Mouse (Mus musculus): ENCODE data around the gene Ccdc171. TPM values are rescaled to one million over a fixed set of nuclear protein-coding genes. Genes with fewer than 3 reads are reported as not detected.

The Ccdc171 gene
- polyA plus RNA-seq, 1 experiment, result 2.2 TPM

DNA sequence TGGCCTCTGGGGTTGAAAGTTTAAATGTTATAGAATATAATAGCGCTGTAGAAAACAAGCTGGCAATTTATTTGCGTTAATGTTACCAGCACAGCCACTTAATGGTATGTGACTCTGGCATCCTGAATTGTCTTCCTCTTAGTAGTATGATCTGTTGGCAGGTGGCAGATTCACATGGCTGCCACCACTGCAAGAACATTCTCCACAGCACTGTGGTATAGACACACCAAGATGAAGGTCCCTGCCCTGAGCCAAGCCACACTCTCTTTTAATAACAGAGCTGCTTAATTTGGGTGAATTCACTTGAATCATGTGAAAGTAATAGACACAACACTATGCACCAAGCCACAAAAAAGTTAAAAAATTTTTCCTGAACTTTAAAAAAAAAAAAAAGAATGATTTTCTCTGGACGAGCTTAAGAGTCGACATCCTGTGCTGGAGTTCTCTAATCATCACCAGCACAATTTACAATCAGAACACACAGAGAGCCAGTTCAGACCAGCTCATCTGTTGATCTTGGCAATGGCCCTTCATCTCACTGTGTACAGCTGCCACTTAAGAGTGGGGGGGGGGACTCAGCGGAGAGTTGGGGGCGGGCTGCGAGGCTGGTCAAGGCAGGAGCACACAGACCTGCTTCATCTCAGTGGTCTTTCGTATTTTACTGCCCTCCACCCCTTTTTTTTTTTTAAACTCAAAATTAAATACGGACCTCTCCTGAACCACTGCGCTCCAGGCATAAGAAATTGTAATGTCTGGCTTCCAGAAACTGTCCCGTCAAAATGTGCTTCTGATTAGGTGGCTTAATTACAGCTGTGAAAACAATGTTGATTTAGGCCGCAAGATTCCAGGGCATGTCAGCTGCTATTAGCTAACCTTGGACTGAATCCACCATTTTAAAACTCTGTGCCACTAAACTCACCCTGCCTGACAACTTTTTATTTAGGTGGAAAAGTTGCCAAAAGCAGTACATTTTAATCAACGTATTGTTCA lies 305.8 kb downstream of the Ccdc171 start:
- H3K27me3 ChIP-seq (ENCODE audit: control insufficient read depth, insufficient read depth, low read length), result no peaks in the 10 kb centered on the region
- no peak overlapping the region for H3K27ac ChIP-seq (ENCODE audit: control insufficient read depth, insufficient read depth, low read length)
- no peak for DNase-seq
- TF ChIP-seq CTCF (IDR thresholded peaks at IDR 0.05; ENCODE audit: borderline replicate concordance, control insufficient read depth, extremely low read depth, insufficient read depth, low read length, poor library complexity) (no peak), POLR2A (IDR thresholded peaks at IDR 0.05; ENCODE audit: control insufficient read depth, extremely low read depth, insufficient read depth, low read length, poor library complexity) (no peak)
- no peak overlapping the region for H3K4me3 ChIP-seq (ENCODE audit: control insufficient read depth, insufficient read depth, low read length)
- no peaks in the 10 kb centered on the region for H3K36me3 ChIP-seq (ENCODE audit: control insufficient read depth, insufficient read depth, low read length)
- 92% methylated on average over 13 of the region's 13 CpGs for WGBS
- no peaks in the 10 kb centered on the region for H3K4me1 ChIP-seq (replicated peaks; ENCODE audit: control insufficient read depth, insufficient read depth, low read length)

DNA sequence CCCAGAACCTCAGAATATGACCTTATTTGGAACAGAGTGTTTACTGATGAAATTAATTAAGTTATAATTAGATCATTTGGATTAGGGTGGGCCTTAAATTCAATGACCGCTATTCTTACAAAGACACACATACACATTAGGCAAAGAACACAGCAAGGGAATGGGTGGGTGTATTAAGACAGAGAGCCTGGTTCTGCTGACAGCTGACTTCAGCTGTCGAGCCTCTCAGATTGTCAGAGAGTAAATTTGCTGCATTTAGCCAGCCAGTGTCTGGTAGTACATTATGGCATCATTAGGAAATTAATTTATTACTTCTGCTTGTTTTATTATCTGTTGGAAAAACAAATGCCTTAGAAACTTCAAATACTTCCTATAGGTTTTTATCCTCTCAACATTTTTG lies 313.7 kb downstream of the Ccdc171 start:
- Histone ChIP-seq H3K36me3 (ENCODE audit: control insufficient read depth, insufficient read depth, low read length) (no peaks in the 10 kb centered on the region), H3K4me1 (replicated peaks; ENCODE audit: control insufficient read depth, insufficient read depth, low read length) (no peaks in the 10 kb centered on the region), H3K4me3 (ENCODE audit: control insufficient read depth, insufficient read depth, low read length) (no peak overlapping the region), H3K27me3 (ENCODE audit: control insufficient read depth, insufficient read depth, low read length) (no peaks in the 10 kb centered on the region), H3K27ac (ENCODE audit: control insufficient read depth, insufficient read depth, low read length) (no peak overlapping the region)
- DNase-seq, result no peak
- TF ChIP-seq POLR2A (IDR thresholded peaks at IDR 0.05; ENCODE audit: control insufficient read depth, extremely low read depth, insufficient read depth, low read length, poor library complexity) (no peak), CTCF (IDR thresholded peaks at IDR 0.05; ENCODE audit: borderline replicate concordance, control insufficient read depth, extremely low read depth, insufficient read depth, low read length, poor library complexity) (no peak)
- 92% methylated on average over 2 of the region's 2 CpGs for WGBS

DNA sequence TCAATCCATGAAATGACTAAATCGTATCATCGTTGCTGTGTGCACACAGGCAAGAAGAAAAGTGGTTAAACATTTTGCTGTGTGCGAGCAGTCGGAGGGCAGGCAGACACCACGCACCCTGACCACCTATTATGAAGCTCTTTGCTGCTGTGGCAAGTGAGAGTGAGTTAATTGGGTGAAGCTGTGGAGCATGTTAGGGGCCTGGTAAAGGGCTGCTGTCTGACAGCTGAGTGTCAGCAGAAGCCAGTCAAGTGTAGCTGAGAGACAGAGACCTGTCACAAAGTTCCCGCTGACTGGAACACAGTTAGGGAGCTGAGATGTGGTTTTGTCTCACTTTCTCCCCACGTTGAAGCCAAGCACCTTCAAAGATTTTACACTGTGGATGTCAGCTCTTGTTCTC lies 321.0 kb downstream of the Ccdc171 start:
- Histone ChIP-seq H3K27me3 (ENCODE audit: control insufficient read depth, insufficient read depth, low read length) (no peaks in the 10 kb centered on the region), H3K4me3 (ENCODE audit: control insufficient read depth, insufficient read depth, low read length) (no peak overlapping the region), H3K36me3 (ENCODE audit: control insufficient read depth, insufficient read depth, low read length) (no peaks in the 10 kb centered on the region), H3K27ac (ENCODE audit: control insufficient read depth, insufficient read depth, low read length) (peak overlapping the region; percentile 75), H3K4me1 (replicated peaks; ENCODE audit: control insufficient read depth, insufficient read depth, low read length) (peaks cover 10% of the 10 kb centered on the region; the same call in 1 of the 2 replicates)
- 79% methylated on average over 7 of the region's 7 CpGs for WGBS
- DNase-seq, result no peak
- TF ChIP-seq POLR2A (IDR thresholded peaks at IDR 0.05; ENCODE audit: control insufficient read depth, extremely low read depth, insufficient read depth, low read length, poor library complexity) (no peak), CTCF (IDR thresholded peaks at IDR 0.05; ENCODE audit: borderline replicate concordance, control insufficient read depth, extremely low read depth, insufficient read depth, low read length, poor library complexity) (no peak)

DNA sequence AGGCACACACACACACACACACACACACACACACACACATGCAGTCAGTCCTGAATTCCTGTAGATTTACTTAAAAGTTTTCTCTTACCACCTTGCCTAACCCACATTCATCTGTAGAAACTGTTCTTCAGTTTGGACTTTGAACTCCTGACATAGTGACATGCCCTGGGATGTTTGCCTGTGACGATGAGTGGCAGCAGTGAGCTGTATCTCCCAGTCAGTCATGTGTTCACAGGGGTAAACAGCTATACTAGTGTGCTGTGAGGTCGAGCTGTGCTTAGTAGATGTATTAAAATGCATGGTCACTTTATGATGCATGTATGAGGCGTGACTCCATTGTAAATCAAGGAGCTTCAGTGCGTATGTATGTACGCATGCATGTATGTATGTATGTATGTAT lies 328.5 kb downstream of the Ccdc171 start:
- no peak for TF ChIP-seq POLR2A (IDR thresholded peaks at IDR 0.05; ENCODE audit: control insufficient read depth, extremely low read depth, insufficient read depth, low read length, poor library complexity)
- no peak for TF ChIP-seq CTCF (IDR thresholded peaks at IDR 0.05; ENCODE audit: borderline replicate concordance, control insufficient read depth, extremely low read depth, insufficient read depth, low read length, poor library complexity)
- no peak overlapping the region for H3K4me3 ChIP-seq (ENCODE audit: control insufficient read depth, insufficient read depth, low read length)
- no peaks in the 10 kb centered on the region for H3K4me1 ChIP-seq (replicated peaks; ENCODE audit: control insufficient read depth, insufficient read depth, low read length)
- no peaks in the 10 kb centered on the region for H3K36me3 ChIP-seq (ENCODE audit: control insufficient read depth, insufficient read depth, low read length)
- WGBS, result 95% methylated on average over 5 of the region's 5 CpGs
- H3K27me3 ChIP-seq (ENCODE audit: control insufficient read depth, insufficient read depth, low read length), result no peaks in the 10 kb centered on the region
- no peak overlapping the region for H3K27ac ChIP-seq (ENCODE audit: control insufficient read depth, insufficient read depth, low read length)
- DNase-seq, result no peak

DNA sequence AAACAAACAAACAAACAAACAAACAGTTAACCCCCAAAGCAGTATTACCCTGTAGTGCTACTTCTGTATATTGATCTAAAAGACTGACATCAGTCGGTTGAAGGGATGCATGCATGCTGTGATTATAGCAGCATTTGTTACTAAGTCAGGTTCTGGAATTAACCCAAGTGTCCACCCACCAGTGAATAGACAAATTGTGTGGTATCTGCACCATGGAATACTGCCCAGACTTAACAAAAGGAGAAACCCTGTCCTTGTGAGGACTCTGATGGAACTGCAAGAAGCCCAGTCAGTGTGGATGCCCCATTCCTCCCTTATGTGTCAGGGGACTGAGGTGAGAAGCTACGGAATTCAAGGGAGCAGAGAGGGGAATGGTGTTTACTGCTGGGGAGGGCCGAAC lies 336.4 kb downstream of the Ccdc171 start:
- Histone ChIP-seq H3K27me3 (ENCODE audit: control insufficient read depth, insufficient read depth, low read length) (no peaks in the 10 kb centered on the region), H3K4me1 (replicated peaks; ENCODE audit: control insufficient read depth, insufficient read depth, low read length) (no peaks in the 10 kb centered on the region), H3K27ac (ENCODE audit: control insufficient read depth, insufficient read depth, low read length) (no peak overlapping the region), H3K36me3 (ENCODE audit: control insufficient read depth, insufficient read depth, low read length) (no peaks in the 10 kb centered on the region), H3K4me3 (ENCODE audit: control insufficient read depth, insufficient read depth, low read length) (no peak overlapping the region)
- DNase-seq, result no peak
- 93% methylated on average over 3 of the region's 3 CpGs for WGBS
- TF ChIP-seq CTCF (IDR thresholded peaks at IDR 0.05; ENCODE audit: borderline replicate concordance, control insufficient read depth, extremely low read depth, insufficient read depth, low read length, poor library complexity), result no peak
- TF ChIP-seq POLR2A (IDR thresholded peaks at IDR 0.05; ENCODE audit: control insufficient read depth, extremely low read depth, insufficient read depth, low read length, poor library complexity), result no peak

DNA sequence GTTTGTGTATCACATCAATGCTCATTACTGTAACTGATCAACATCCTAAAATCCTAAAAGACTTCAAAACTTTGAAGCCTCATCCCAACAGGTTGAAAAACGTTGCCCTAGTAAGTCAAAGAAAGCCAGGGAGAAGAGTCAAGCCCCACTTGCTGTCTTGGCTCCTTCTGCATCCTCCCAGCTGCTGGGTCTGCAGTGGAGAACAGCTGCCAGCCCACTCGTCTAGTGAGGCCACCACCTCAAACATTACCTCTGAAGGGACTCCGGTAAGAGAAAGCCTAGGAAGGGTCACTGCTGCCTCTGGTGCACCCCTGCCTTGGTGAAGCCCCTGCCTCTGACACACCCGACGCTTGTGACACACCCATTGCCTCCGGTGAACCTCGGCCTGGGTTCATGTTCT lies 336.9 kb downstream of the Ccdc171 start:
- TF ChIP-seq CTCF (IDR thresholded peaks at IDR 0.05; ENCODE audit: borderline replicate concordance, control insufficient read depth, extremely low read depth, insufficient read depth, low read length, poor library complexity), result no peak
- TF ChIP-seq POLR2A (IDR thresholded peaks at IDR 0.05; ENCODE audit: control insufficient read depth, extremely low read depth, insufficient read depth, low read length, poor library complexity), result no peak
- no peak overlapping the region for H3K27ac ChIP-seq (ENCODE audit: control insufficient read depth, insufficient read depth, low read length)
- no peaks in the 10 kb centered on the region for H3K4me1 ChIP-seq (replicated peaks; ENCODE audit: control insufficient read depth, insufficient read depth, low read length)
- no peak for DNase-seq
- no peaks in the 10 kb centered on the region for H3K36me3 ChIP-seq (ENCODE audit: control insufficient read depth, insufficient read depth, low read length)
- no peaks in the 10 kb centered on the region for H3K27me3 ChIP-seq (ENCODE audit: control insufficient read depth, insufficient read depth, low read length)
- WGBS, result 90% methylated on average over 7 of the region's 7 CpGs
- H3K4me3 ChIP-seq (ENCODE audit: control insufficient read depth, insufficient read depth, low read length), result no peak overlapping the region
